ENCODE assay signal across 7 mouse cellular contexts in the genomic region with DNA sequence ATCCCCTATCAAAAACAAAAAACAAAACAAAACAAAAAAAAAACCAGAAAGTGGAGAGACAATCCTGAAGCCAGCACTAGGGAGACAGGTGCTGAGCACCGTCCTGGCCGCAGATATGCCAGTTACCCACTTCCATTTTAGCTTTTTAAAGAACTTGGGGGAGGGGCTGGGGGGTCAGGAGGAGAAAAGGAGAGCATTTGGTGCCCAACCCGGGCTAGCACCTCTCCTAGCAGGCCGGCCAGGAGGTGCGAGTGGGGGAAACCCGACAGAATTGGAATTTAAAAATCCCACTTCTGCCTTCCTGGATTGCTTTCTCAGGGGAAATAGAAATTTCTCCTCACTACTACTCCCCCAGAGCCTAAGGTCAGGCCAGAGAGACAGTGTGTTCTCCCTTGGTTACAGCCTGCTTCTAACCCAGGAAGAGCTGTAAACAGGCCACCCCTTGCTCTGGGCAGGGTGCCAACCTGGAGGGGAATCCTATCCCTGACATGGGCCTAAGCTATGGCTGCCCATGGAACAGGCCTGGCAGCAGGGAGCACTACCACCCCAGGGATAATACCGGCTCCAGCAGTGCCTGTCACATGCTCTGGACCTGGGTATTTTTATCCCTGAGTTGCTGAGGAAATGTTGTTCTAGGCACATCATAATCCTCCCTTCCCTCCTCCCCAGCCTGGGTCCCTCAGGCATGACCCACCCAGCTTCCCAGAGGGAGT. TPM values are rescaled to one million over a fixed set of nuclear protein-coding genes. Genes with fewer than 3 reads are reported as not detected.
DNase-seq lines count a peak whose midpoint lies in the region; ATAC-seq and TF ChIP-seq lines count a peak whose summit lies in the region.

No protein-coding gene starts in this region.

- ATAC-seq in forebrain, embryonic 15.5 days (replicated peaks), result no peak
- ATAC-seq in midbrain, embryonic 14.5 days (ENCODE audit: low FRiP score, low TSS enrichment), result no peak

- H3K79me2 ChIP-seq in MEL (ENCODE audit: control insufficient read depth, insufficient read depth, low read length, poor library complexity), result peaks cover 69% of the 10 kb centered on the region

- H3K27me3 ChIP-seq in MEL (ENCODE audit: control insufficient read depth in 1 of 2, insufficient read depth in 2 of 2, low read length in 2 of 2), result no peaks in the 10 kb centered on the region
- H3K27me3 ChIP-seq in forebrain, embryonic 15.5 days, result no peaks in the 10 kb centered on the region
- no peaks in the 10 kb centered on the region for H3K27me3 ChIP-seq in hindbrain, embryonic 10.5 days (ENCODE audit: insufficient read depth, poor library complexity, severe bottlenecking)
- no peaks in the 10 kb centered on the region for H3K27me3 ChIP-seq in limb, embryonic 10.5 days (ENCODE audit: low read depth, poor library complexity, severe bottlenecking)
- H3K27me3 ChIP-seq in midbrain, embryonic 14.5 days (ENCODE audit: control insufficient read depth, insufficient read depth, low read length), result no peaks in the 10 kb centered on the region

- no peaks in the 10 kb centered on the region for H3K9me3 ChIP-seq in MEL (replicated peaks; ENCODE audit: insufficient read depth, low read length)
- H3K9me3 ChIP-seq in forebrain, embryonic 15.5 days, result no peaks in the 10 kb centered on the region
- H3K9me3 ChIP-seq in hindbrain, embryonic 10.5 days, result no peaks in the 10 kb centered on the region
- no peaks in the 10 kb centered on the region for H3K9me3 ChIP-seq in limb, embryonic 10.5 days (replicated peaks)
- H3K9me3 ChIP-seq in midbrain, embryonic 14.5 days (ENCODE audit: control insufficient read depth, low read length), result no peaks in the 10 kb centered on the region

- H3K4me2 ChIP-seq in forebrain, embryonic 15.5 days (replicated peaks), result peak overlapping the region; percentile 87
- H3K4me2 ChIP-seq in midbrain, embryonic 14.5 days (ENCODE audit: low read length), result peak overlapping the region; percentile 97

- WGBS in forebrain, embryonic 15.5 days, result 36% methylated on average over 7 of the region's 7 CpGs
- 53% methylated on average over 7 of the region's 7 CpGs for WGBS in hindbrain, embryonic 10.5 days
- WGBS in limb, embryonic 10.5 days, result 41% methylated on average over 7 of the region's 7 CpGs
- whole genome bisulfite sequencing in midbrain, embryonic 14.5 days, result 48% methylated on average over 7 of the region's 7 CpGs

- H3K36me3 ChIP-seq in MEL (ENCODE audit: control insufficient read depth in 1 of 2, insufficient read depth in 2 of 2, low read length in 2 of 2), result peaks cover 36 to 58% of the 10 kb centered on the region in 2 experiments
- H3K36me3 ChIP-seq in forebrain, embryonic 15.5 days, result peaks cover 38% of the 10 kb centered on the region
- H3K36me3 ChIP-seq in hindbrain, embryonic 10.5 days, result peaks cover 69% of the 10 kb centered on the region
- H3K36me3 ChIP-seq in limb, embryonic 10.5 days, result peaks cover 78% of the 10 kb centered on the region
- peaks cover 53% of the 10 kb centered on the region for H3K36me3 ChIP-seq in midbrain, embryonic 14.5 days (ENCODE audit: control insufficient read depth, insufficient read depth, low read length)

- no peak for TF ChIP-seq EP300 in MEL (IDR thresholded peaks at IDR 0.05; ENCODE audit: low read depth in 1 of 2, low read length in 2 of 2)

- DNase-seq in MEL (ENCODE audit: low read depth, low spot score), result peak; percentile 56
- peak; percentile 83 for DNase-seq in adrenal gland, postnatal 25 days
- no peak for DNase-seq in hindbrain, embryonic 10.5 days (ENCODE audit: low spot score)
- DNase-seq in limb, embryonic 10.5 days (ENCODE audit: low spot score), result no peak
- peak; percentile 69 for DNase-seq in midbrain, embryonic 14.5 days
- peak; percentile 88 for DNase-seq in testis, postnatal 14 days (ENCODE audit: low spot score)

- no peak for TF ChIP-seq POLR2A in MEL (IDR thresholded peaks at IDR 0.05; ENCODE audit: control insufficient read depth in 1 of 2, insufficient read depth in 1 of 2, low read depth in 1 of 2, low read length in 2 of 2, poor library complexity in 1 of 2)

- 0 out of 2 replicates have a peak overlapping the region, but pooled peaks have one; percentile 13 for H3K9ac ChIP-seq in MEL (ENCODE audit: control insufficient read depth, low read depth, low read length, poor library complexity, severe bottlenecking)
- peak overlapping the region; percentile 23; the same call in 1 of the 2 replicates for H3K9ac ChIP-seq in forebrain, embryonic 15.5 days (replicated peaks)
- H3K9ac ChIP-seq in midbrain, embryonic 14.5 days (replicated peaks; ENCODE audit: low read length), result peak overlapping the region; percentile 62; the same call in 1 of the 2 replicates

- TF ChIP-seq CTCF in MEL (IDR thresholded peaks at IDR 0.05 in 2 of 3, conservative IDR thresholded peaks at IDR 0.05 in 1 of 3; ENCODE audit: control insufficient read depth in 1 of 3, insufficient read depth in 1 of 3, low read depth in 2 of 3, low read length in 3 of 3, poor library complexity in 1 of 3, severe bottlenecking in 1 of 3), result no peak

- peaks cover 25 to 55% of the 10 kb centered on the region in 2 experiments for H3K4me1 ChIP-seq in MEL (ENCODE audit: control insufficient read depth in 1 of 2, insufficient read depth in 2 of 2, low read length in 2 of 2)
- H3K4me1 ChIP-seq in forebrain, embryonic 15.5 days, result peaks cover 64% of the 10 kb centered on the region
- H3K4me1 ChIP-seq in hindbrain, embryonic 10.5 days (replicated peaks), result peaks cover 70% of the 10 kb centered on the region
- H3K4me1 ChIP-seq in limb, embryonic 10.5 days, result peaks cover 68% of the 10 kb centered on the region
- peaks cover 59% of the 10 kb centered on the region for H3K4me1 ChIP-seq in midbrain, embryonic 14.5 days (ENCODE audit: control insufficient read depth, insufficient read depth, low read length)

- H3K4me3 ChIP-seq in MEL (ENCODE audit: control insufficient read depth in 1 of 2, insufficient read depth in 1 of 2, low read depth in 2 of 2, low read length in 2 of 2), result no peak overlapping the region
- H3K4me3 ChIP-seq in forebrain, embryonic 15.5 days, result peak overlapping the region; percentile 45; the same call in 1 of the 2 replicates
- H3K4me3 ChIP-seq in hindbrain, embryonic 10.5 days, result peak overlapping the region; percentile 65
- H3K4me3 ChIP-seq in limb, embryonic 10.5 days, result peak overlapping the region; percentile 64
- 0 out of 2 replicates have a peak overlapping the region, but pooled peaks have one; percentile 51 for H3K4me3 ChIP-seq in midbrain, embryonic 14.5 days (replicated peaks; ENCODE audit: low read depth, low read length)

- no peak overlapping the region; the same call in 1 of the 2 replicates for H3K27ac ChIP-seq in MEL (ENCODE audit: control insufficient read depth, low read depth, low read length)
- H3K27ac ChIP-seq in forebrain, embryonic 15.5 days (replicated peaks), result peak overlapping the region; percentile 91
- H3K27ac ChIP-seq in hindbrain, embryonic 10.5 days, result peak overlapping the region; percentile 90
- H3K27ac ChIP-seq in limb, embryonic 10.5 days, result peak overlapping the region; percentile 34; the same call in 1 of the 2 replicates
- peak overlapping the region; percentile 84 for H3K27ac ChIP-seq in midbrain, embryonic 14.5 days (replicated peaks; ENCODE audit: low read depth, low read length)

- no peak for TF ChIP-seq RAD21 in MEL (IDR thresholded peaks at IDR 0.05; ENCODE audit: low read depth, low read length)

RNA-seq across cellular contexts. Expression of gene Nfe2l1, which starts 4.8 kb away (rescaled TPM):
- 44.8 and 47.0 TPM in 2 replicates for total RNA-seq in MEL (2012; rRNA removed)
- polyA plus RNA-seq in MEL (2012; ENCODE audit: insufficient read depth in 1 of 2, insufficient read length in 2 of 2, low read depth in 1 of 2, low replicate concordance in 2 of 2, missing spikeins in 1 of 2), result 10 to 100 TPM; 37.5 to 66.5 TPM
- total RNA-seq in adrenal gland, postnatal 25 days (2021), result 492 and 601 TPM in 2 replicates
- 55.7 and 59.6 TPM in 2 replicates for polyA plus RNA-seq in forebrain, embryonic 15.5 days (2015; fragmentation: Nextera tagmentation; extraction: Ambion mirVana)
- 65.7 and 71.8 TPM in 2 replicates for polyA plus RNA-seq in hindbrain, embryonic 10.5 days (2016; fragmentation: Nextera tagmentation; extraction: Ambion mirVana)
- polyA plus RNA-seq in limb, embryonic 10.5 days (2016; fragmentation: Nextera tagmentation; extraction: Ambion mirVana), result 60.0 and 69.3 TPM in 2 replicates
- polyA plus RNA-seq in midbrain, embryonic 14.5 days (2014; fragmentation: Nextera tagmentation; extraction: Ambion mirVana), result 40.1 and 46.3 TPM in 2 replicates

RNA-seq across cellular contexts. Expression of gene Copz2, which starts 24.7 kb away (rescaled TPM):
- total RNA-seq in MEL (2012; rRNA removed), result 0.95 and 2.1 TPM in 2 replicates
- 1 to 10 TPM in 1 of 2 experiments, not detected in 1; 6.3 TPM for polyA plus RNA-seq in MEL (2012; ENCODE audit: insufficient read depth in 1 of 2, insufficient read length in 2 of 2, low read depth in 1 of 2, low replicate concordance in 2 of 2, missing spikeins in 1 of 2)
- total RNA-seq in adrenal gland, postnatal 25 days (2021), result 58.0 and 59.0 TPM in 2 replicates
- polyA plus RNA-seq in forebrain, embryonic 15.5 days (2015; fragmentation: Nextera tagmentation; extraction: Ambion mirVana), result 12.2 and 13.5 TPM in 2 replicates
- 42.9 and 44.2 TPM in 2 replicates for polyA plus RNA-seq in hindbrain, embryonic 10.5 days (2016; fragmentation: Nextera tagmentation; extraction: Ambion mirVana)
- polyA plus RNA-seq in limb, embryonic 10.5 days (2016; fragmentation: Nextera tagmentation; extraction: Ambion mirVana), result 25.9 and 39.9 TPM in 2 replicates
- polyA plus RNA-seq in midbrain, embryonic 14.5 days (2014; fragmentation: Nextera tagmentation; extraction: Ambion mirVana), result 6.5 and 16.0 TPM in 2 replicates

RNA-seq across cellular contexts. Expression of gene Cbx1, which starts 36.0 kb away (rescaled TPM):
- total RNA-seq in MEL (2012; rRNA removed), result 132 and 135 TPM in 2 replicates
- polyA plus RNA-seq in MEL (2012; ENCODE audit: insufficient read depth in 1 of 2, insufficient read length in 2 of 2, low read depth in 1 of 2, low replicate concordance in 2 of 2, missing spikeins in 1 of 2), result 100 to 1,000 TPM; 152 to 368 TPM
- total RNA-seq in adrenal gland, postnatal 25 days (2021), result 78.9 and 98.0 TPM in 2 replicates
- 102 and 108 TPM in 2 replicates for polyA plus RNA-seq in forebrain, embryonic 15.5 days (2015; fragmentation: Nextera tagmentation; extraction: Ambion mirVana)
- polyA plus RNA-seq in hindbrain, embryonic 10.5 days (2016; fragmentation: Nextera tagmentation; extraction: Ambion mirVana), result 158 and 198 TPM in 2 replicates
- polyA plus RNA-seq in limb, embryonic 10.5 days (2016; fragmentation: Nextera tagmentation; extraction: Ambion mirVana), result 179 and 200 TPM in 2 replicates
- polyA plus RNA-seq in midbrain, embryonic 14.5 days (2014; fragmentation: Nextera tagmentation; extraction: Ambion mirVana), result 73.9 and 76.4 TPM in 2 replicates

RNA-seq across cellular contexts. Expression of gene Snx11, which starts 47.6 kb away (rescaled TPM):
- 33.9 and 43.1 TPM in 2 replicates for total RNA-seq in MEL (2012; rRNA removed)
- 10 to 100 TPM in 1 of 2 experiments, not detected in 1; 33.7 TPM for polyA plus RNA-seq in MEL (2012; ENCODE audit: insufficient read depth in 1 of 2, insufficient read length in 2 of 2, low read depth in 1 of 2, low replicate concordance in 2 of 2, missing spikeins in 1 of 2)
- total RNA-seq in adrenal gland, postnatal 25 days (2021), result 32.1 and 34.6 TPM in 2 replicates
- 45.4 and 45.8 TPM in 2 replicates for polyA plus RNA-seq in forebrain, embryonic 15.5 days (2015; fragmentation: Nextera tagmentation; extraction: Ambion mirVana)
- polyA plus RNA-seq in hindbrain, embryonic 10.5 days (2016; fragmentation: Nextera tagmentation; extraction: Ambion mirVana), result 28.0 and 30.4 TPM in 2 replicates
- polyA plus RNA-seq in limb, embryonic 10.5 days (2016; fragmentation: Nextera tagmentation; extraction: Ambion mirVana), result 21.4 and 22.0 TPM in 2 replicates
- polyA plus RNA-seq in midbrain, embryonic 14.5 days (2014; fragmentation: Nextera tagmentation; extraction: Ambion mirVana), result 25.8 and 29.6 TPM in 2 replicates

Comparison
In these comparisons a context has a peak if more than half of its experiments do, and no peak if none do; other contexts are left out.
1. DNase-seq: peak in MEL (single experiment), adrenal gland, postnatal 25 days (single experiment), midbrain, embryonic 14.5 days (single experiment) and testis, postnatal 14 days (single experiment); none in hindbrain, embryonic 10.5 days (single experiment) and limb, embryonic 10.5 days (single experiment).
2. H3K4me3 ChIP-seq: peak in forebrain, embryonic 15.5 days (single experiment), hindbrain, embryonic 10.5 days (single experiment), limb, embryonic 10.5 days (single experiment) and midbrain, embryonic 14.5 days (single experiment); none in MEL (0 of 2).
3. Peak in every context shown above with its lines, with median percentiles within 50 percentile points of each other: H3K9ac ChIP-seq.